Mouse (Mus musculus) macrophage (primary cell): ENCODE measurements around the gene Npm1. TPM values are rescaled to one million over a fixed set of nuclear protein-coding genes. Genes with fewer than 3 reads are reported as not detected.

ENCODE experiments used
- H3K27ac ChIP-seq: fragments of 350-480 bp; formaldehyde crosslinking; 2 replicates; pipeline ENCODE4 v1.9.0; 2021
- H3K36me3 ChIP-seq: fragments of 350-480 bp; formaldehyde crosslinking; 2 replicates; pipeline ENCODE4 v1.9.0; 2021; ENCODE audit errors: inconsistent target
- H3K4me3 ChIP-seq: fragments of 350-480 bp; formaldehyde crosslinking; 2 replicates; pipeline ENCODE4 v1.9.0; 2021; ENCODE audit errors: inconsistent target
- H3K79me2 ChIP-seq: fragments of 350-480 bp; formaldehyde crosslinking; 2 replicates; pipeline ENCODE4 v1.9.0; 2021; ENCODE audit errors: inconsistent target
- WGBS: methylation state at CpG from one replicate; pipeline ENCODE4 v1.1.7; 2026; ENCODE audit warnings: inconsistent platforms; ENCODE audit not compliant: missing documents; 5-methylcytosine and 5-hydroxymethylcytosine counted together
- polyA plus RNA-seq: library from polyadenylated mRNA; stranded (reverse); fragments of 250-400 nt; gene quantifications from 3 replicates; pipeline ENCODE4 v1.2.4, GENCODE M21; 2018; ENCODE audit warnings: inconsistent platforms

Npm1 gene
- polyA plus RNA-seq, 1 experiment from 2014 or later = 878 TPM

DNA sequence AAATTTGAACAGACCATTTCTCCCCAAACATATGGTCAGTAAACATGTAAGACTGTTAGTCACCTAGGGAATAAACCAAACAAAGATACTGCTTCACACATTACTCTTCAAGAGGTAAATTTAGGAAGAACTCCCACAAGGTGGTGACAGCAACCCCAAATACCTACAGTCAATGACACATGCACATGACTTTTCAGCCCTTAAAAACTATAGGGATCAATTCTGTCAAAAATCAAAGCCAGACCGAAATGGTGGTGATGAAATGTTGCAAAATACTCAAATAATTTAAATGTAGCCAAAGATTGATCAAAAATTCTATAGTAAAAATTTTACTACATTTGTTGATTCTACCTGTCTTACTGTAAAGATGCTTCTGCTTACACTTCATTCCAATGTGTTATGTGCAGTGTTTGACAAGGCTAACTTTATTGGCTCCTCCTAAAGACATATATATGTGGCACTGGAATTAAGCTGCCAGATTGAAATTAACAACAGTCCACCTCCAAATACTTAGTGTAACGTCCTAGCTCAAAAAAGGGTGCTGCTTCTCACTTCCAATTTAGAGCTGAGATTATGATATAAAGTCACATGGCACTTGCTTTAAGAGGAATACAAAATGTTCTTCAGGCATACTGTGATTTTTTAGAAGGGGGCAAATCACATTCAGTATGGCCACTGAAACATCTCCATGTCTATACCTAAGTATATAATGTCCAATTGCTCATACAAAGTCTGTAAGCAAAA, 5.4 kb downstream of the Npm1 start:
- Histone ChIP-seq H3K27ac (no peak overlapping the region), H3K4me3 (no peak overlapping the region), H3K36me3 (peaks cover 76% of the 10 kb centered on the region), H3K79me2 (peaks cover 44% of the 10 kb centered on the region)
- WGBS = 83% methylated on average over 2 of the region's 2 CpGs

- H3K27ac ChIP-seq = no peak overlapping the region
- peaks cover 33% of the 10 kb centered on the region for H3K79me2 ChIP-seq
- no peak overlapping the region for H3K4me3 ChIP-seq
- peaks cover 84% of the 10 kb centered on the region for H3K36me3 ChIP-seq
- 90% methylated on average over 4 of the region's 4 CpGs for WGBS
Measured at GRCm38 (mm10) chr11:33156436-33157015, 6.5 kb downstream of the Npm1 start.

GRCm38 (mm10) chr11:33154459-33154858, 8.5 kb downstream of the Npm1 start:
- Histone ChIP-seq H3K27ac (no peak overlapping the region), H3K4me3 (no peak overlapping the region), H3K79me2 (peaks cover 13% of the 10 kb centered on the region), H3K36me3 (peaks cover 85% of the 10 kb centered on the region)
- WGBS = 94% methylated on average over 3 of the region's 3 CpGs

DNA sequence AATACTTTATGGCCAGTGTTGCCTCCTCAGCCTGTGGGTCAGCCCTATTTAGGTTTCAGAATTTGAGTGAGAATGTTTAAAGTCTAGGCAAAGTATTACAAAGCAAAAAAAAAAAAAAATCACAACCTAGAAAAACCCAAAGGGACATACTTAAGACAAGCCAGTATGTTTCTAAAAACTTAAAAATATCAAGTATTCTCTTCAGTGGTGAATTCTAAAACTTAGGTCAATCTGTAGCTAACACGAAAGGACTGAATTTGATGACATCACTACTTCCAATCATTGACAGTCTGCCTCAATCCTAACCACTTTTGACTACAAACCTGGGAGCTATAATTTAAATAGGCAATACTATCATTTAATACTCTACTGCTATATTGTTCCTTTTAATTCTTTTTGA, 10.0 kb downstream of the Npm1 start:
- Histone ChIP-seq H3K79me2 (no peaks in the 10 kb centered on the region), H3K36me3 (peaks cover 72% of the 10 kb centered on the region)
- 100% methylated on average over 1 of the region's 1 CpGs for WGBS

DNA sequence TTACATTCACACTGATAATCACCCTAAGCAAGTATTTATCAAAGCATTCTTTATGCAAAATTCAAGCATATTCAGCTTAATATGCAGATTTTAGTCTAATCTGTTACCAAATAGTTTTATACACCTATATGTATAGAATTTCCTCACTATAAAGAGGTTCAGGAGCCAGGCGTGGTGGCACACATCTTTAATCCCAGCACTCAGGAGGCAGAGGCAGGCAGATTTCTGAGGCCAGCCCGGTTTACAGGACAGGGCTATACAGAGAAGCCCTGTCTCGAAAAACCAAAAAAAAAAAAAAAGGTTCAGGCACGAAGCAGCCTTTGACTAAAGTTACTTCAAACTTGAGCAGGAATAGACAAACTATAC, 11.2 kb downstream of the Npm1 start:
- Histone ChIP-seq H3K79me2 (no peaks in the 10 kb centered on the region), H3K4me3 (no peak overlapping the region), H3K27ac (no peak overlapping the region), H3K36me3 (peaks cover 59% of the 10 kb centered on the region)
- 92% methylated on average over 4 of the region's 4 CpGs for WGBS

More for the DNA sequence above, 10.0 kb downstream of the Npm1 start:
- Histone ChIP-seq H3K27ac (no peak overlapping the region), H3K4me3 (no peak overlapping the region)

GRCm38 (mm10) chr11:33151128-33151779, 11.8 kb downstream of the Npm1 start:
- Histone ChIP-seq H3K36me3 (peaks cover 54% of the 10 kb centered on the region), H3K4me3 (no peak overlapping the region), H3K79me2 (no peaks in the 10 kb centered on the region), H3K27ac (no peak overlapping the region)
- WGBS = 78% methylated on average over 3 of the region's 3 CpGs

DNA sequence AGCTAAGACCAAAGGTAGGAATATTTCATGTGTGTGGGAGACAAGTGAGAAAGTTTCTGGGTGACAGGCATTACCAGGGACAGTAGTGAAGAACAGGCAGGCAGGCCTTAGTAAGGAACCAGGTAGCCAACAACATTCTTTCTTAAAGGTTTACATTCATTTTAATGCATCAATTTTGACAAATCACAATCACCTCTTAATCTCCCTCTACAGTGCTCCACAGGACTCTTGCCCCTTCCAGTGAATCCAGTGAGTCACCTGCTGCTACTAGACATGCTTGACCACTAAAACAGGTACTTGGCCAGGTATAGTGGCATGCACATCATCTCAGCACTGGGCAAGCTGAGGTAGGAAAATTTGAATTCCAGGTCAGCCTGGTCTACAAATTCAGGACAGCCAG, 12.6 kb downstream of the Npm1 start:
- H3K79me2 ChIP-seq = no peaks in the 10 kb centered on the region
- H3K4me3 ChIP-seq = no peak overlapping the region
- no peak overlapping the region for H3K27ac ChIP-seq
- peaks cover 48% of the 10 kb centered on the region for H3K36me3 ChIP-seq

DNA sequence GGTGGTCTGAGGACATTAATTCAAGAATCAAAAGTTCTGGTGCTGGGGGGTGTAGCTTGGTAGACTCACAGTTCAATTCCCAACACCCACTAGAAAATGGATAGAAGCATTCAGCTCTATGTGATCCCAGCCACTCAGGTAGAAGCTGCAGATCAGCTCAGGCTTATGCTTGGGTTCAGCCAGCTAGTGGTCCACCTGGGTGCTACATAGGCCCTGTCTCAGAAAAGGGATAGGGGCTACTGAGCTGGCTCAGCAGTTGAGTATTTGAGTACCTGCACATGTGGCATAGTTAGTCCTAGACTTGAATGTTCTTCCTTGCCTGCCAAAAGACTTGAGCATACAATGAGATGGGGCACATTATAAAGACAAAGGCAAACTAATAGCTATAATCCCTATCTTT, 13.6 kb downstream of the Npm1 start:
- H3K4me3 ChIP-seq = no peak overlapping the region
- H3K27ac ChIP-seq = no peak overlapping the region
- peaks cover 39% of the 10 kb centered on the region for H3K36me3 ChIP-seq
- H3K79me2 ChIP-seq = no peaks in the 10 kb centered on the region

- 13% methylated on average over 3 of the region's 3 CpGs for WGBS
- no peaks in the 10 kb centered on the region for H3K79me2 ChIP-seq
- H3K4me3 ChIP-seq = no peak overlapping the region
- peaks cover 35% of the 10 kb centered on the region for H3K36me3 ChIP-seq
- H3K27ac ChIP-seq = no peak overlapping the region
Measured at GRCm38 (mm10) chr11:33149088-33149436, 13.9 kb downstream of the Npm1 start.

GRCm38 (mm10) chr11:33148338-33149087, 14.5 kb downstream of the Npm1 start:
- Histone ChIP-seq H3K36me3 (peaks cover 29% of the 10 kb centered on the region), H3K4me3 (no peak overlapping the region), H3K79me2 (no peaks in the 10 kb centered on the region), H3K27ac (no peak overlapping the region)
- WGBS = 19% methylated on average over 23 of the region's 23 CpGs

GRCm38 (mm10) chr11:33147572-33148337, 15.3 kb downstream of the Npm1 start:
- WGBS = 2% methylated on average over 85 of the region's 85 CpGs
- Histone ChIP-seq H3K79me2 (no peaks in the 10 kb centered on the region), H3K4me3 (no peak overlapping the region), H3K36me3 (peaks cover 22% of the 10 kb centered on the region), H3K27ac (no peak overlapping the region)

GRCm38 (mm10) chr11:33147171-33147571, 15.8 kb downstream of the Npm1 start, which contains the start of gene Fgf18:
Gene Fgf18 (minus strand): TSS chr11:33147400.
- Histone ChIP-seq H3K4me3 (no peak within 1 kb of the TSS), H3K79me2 (no peaks in the 10 kb centered on the region), H3K36me3 (peaks cover 19% of the 10 kb centered on the region; the same call in 1 of the 2 replicates), H3K27ac (no peak within 1 kb of the TSS)
- WGBS = 0% methylated on average over 8 of the region's 53 CpGs

DNA sequence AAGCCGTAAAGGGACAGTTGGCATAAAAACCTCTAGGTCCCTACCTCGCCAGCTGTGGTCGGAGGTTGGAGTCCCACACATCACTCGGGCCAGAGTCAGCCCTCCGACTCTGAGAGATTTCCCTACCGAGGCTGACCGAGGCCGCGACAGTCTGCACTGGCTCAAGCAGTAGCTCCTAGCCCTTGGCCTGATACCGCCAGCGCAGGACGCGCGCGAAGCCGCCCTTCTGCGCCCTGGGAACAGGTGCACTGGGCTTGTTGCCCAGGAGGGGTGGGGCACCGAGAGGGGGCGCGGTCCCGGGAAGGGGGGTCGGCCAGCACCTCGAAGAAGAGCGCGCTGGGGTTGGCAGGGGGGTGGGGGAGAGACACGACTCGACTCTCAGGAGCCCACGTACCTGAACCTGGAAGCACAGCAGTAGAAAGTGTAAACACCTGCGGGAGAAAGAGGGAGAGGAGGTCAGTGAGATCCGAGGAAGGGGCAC, 16.3 kb downstream of the Npm1 start:
- 6% methylated on average over 30 of the region's 30 CpGs for WGBS
- H3K4me3 ChIP-seq = no peak overlapping the region
- H3K79me2 ChIP-seq = no peaks in the 10 kb centered on the region
- H3K36me3 ChIP-seq = peaks cover 14% of the 10 kb centered on the region; the same call in 1 of the 2 replicates
- H3K27ac ChIP-seq = no peak overlapping the region

DNA sequence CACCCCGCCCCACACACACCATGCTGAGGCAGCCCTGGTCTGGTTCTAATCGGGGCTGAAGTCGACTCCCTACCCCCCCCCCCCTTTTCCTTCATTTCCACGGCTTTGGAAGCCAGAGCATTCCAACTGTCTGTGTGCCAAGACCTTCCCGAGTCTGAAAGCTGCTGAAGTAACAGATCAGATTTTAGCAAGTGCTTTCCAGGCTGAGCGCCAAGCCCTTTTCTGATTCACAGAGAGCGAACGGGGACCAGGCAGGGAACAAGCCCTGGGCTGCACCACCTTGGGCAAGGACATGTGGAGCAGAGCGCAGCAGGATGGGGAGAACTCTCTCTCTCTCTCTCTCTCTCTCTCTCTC, 16.9 kb downstream of the Npm1 start:
- peaks cover 8% of the 10 kb centered on the region; the same call in 1 of the 2 replicates for H3K36me3 ChIP-seq
- no peak overlapping the region for H3K4me3 ChIP-seq
- no peaks in the 10 kb centered on the region for H3K79me2 ChIP-seq
- 27% methylated on average over 5 of the region's 9 CpGs for WGBS
- H3K27ac ChIP-seq = no peak overlapping the region
